Mouse (Mus musculus) limb, embryonic 14.5 days (tissue): ENCODE data around the gene Tars. TPM values are rescaled to one million over a fixed set of nuclear protein-coding genes. Genes with fewer than 3 reads are reported as not detected.

Source experiments
- ATAC-seq: fragments of 200-750 bp; cut with Nextera tagmentation; 2 replicates; pipeline ENCODE4 v1.8.0; 2017; ENCODE audit warnings: low read depth, moderate number of reproducible peaks, moderate TSS enrichment; ENCODE audit not compliant: low FRiP score
- DNase-seq: peaks from one replicate; pipeline ENCODE4 v3.0.0-alpha.2; 2015; ENCODE audit warnings: low spot score
- H3K27ac ChIP-seq: fragments of 300-500 bp; sonication (generic); replicated peaks from 2 replicates; pipeline ENCODE4 v1.5.1; 2014; ENCODE audit warnings: low read depth, mild to moderate bottlenecking, low read length, moderate library complexity, mixed read lengths
- H3K27me3 ChIP-seq: fragments of 300-500 bp; sonication (generic); 2 replicates; pipeline ENCODE4 v1.6.1; 2014; ENCODE audit warnings: low read length, mixed read lengths; ENCODE audit not compliant: control insufficient read depth, insufficient read depth
- H3K36me3 ChIP-seq: fragments of 300-500 bp; sonication (generic); 2 replicates; pipeline ENCODE4 v1.6.1; 2014; ENCODE audit warnings: mild to moderate bottlenecking, low read length, moderate library complexity, mixed read lengths; ENCODE audit not compliant: control insufficient read depth, insufficient read depth
- H3K4me1 ChIP-seq: fragments of 300-500 bp; sonication (generic); 2 replicates; pipeline ENCODE4 v1.6.1; 2014; ENCODE audit warnings: antibody characterized with exemption, low read length, mixed read lengths; ENCODE audit not compliant: control insufficient read depth, insufficient read depth
- H3K4me2 ChIP-seq: fragments of 300-500 bp; sonication (generic); replicated peaks from 2 replicates; pipeline ENCODE4 v1.6.1; 2014; ENCODE audit warnings: low read depth, mild to moderate bottlenecking, low read length, moderate library complexity; ENCODE audit not compliant: severe bottlenecking
- H3K4me3 ChIP-seq: fragments of 300-500 bp; sonication (generic); replicated peaks from 2 replicates; pipeline ENCODE4 v1.5.1; 2014; ENCODE audit warnings: low read length
- H3K9ac ChIP-seq: fragments of 300-500 bp; sonication (generic); 2 replicates; pipeline ENCODE4 v1.6.1; 2014; ENCODE audit warnings: mild to moderate bottlenecking, low read depth, low read length, moderate library complexity; ENCODE audit not compliant: severe bottlenecking
- H3K9me3 ChIP-seq: fragments of 300-500 bp; sonication (generic); 2 replicates; pipeline ENCODE4 v1.6.1; 2016; ENCODE audit warnings: low read length; ENCODE audit not compliant: control insufficient read depth
- POLR2A ChIP-seq: fragments of 200-500 bp; IDR thresholded peaks from 2 replicates; pipeline ENCODE4 v1.8.0; 2012; ENCODE audit warnings: inconsistent platforms, mild to moderate bottlenecking, moderate library complexity, borderline replicate concordance; ENCODE audit not compliant: insufficient read depth, insufficient read length; ENCODE audit errors: extremely low read depth
- WGBS: fragments of 180-500 bp; shearing (Covaris S2); extraction: QIAGEN DNeasy Blood & Tissue Kit; methylation state at CpG from one replicate; pipeline ENCODE4 v1.1.7; 2014; 5-methylcytosine and 5-hydroxymethylcytosine counted together
- polyA plus RNA-seq, 2 experiments: library from polyadenylated mRNA; depleted of rRNA in 1 of 2; stranded (reverse) in 1 of 2; unstranded in 1 of 2; fragments of >200 nt; fragmentation: Nextera tagmentation in 1 of 2; extraction: Ambion mirVana in 1 of 2; gene quantifications; 2 replicates each; pipeline versions ENCODE4 v1.2.1 to v1.2.3; 2012 to 2014

The Tars gene
- polyA plus RNA-seq, 2 experiments = 60.0 to 67.0 TPM

- H3K4me1 ChIP-seq = no peaks in the 10 kb centered on the region
- DNase-seq (no peak), ATAC-seq (no peak)
- no peaks in the 10 kb centered on the region for H3K9me3 ChIP-seq
- H3K9ac ChIP-seq = no peak overlapping the region
- no peaks in the 10 kb centered on the region for H3K27me3 ChIP-seq
- no peak overlapping the region for H3K4me2 ChIP-seq
- TF ChIP-seq POLR2A = no peak
- no peak overlapping the region for H3K27ac ChIP-seq
- no peak overlapping the region for H3K4me3 ChIP-seq
- peaks cover 32% of the 10 kb centered on the region for H3K36me3 ChIP-seq
- 84% methylated on average over 8 of the region's 8 CpGs for WGBS
These were observed 18.8 kb downstream of the Tars start for GRCm38 (mm10) chr15:11380616-11381015.

GRCm38 (mm10) chr15:11380087-11380530 lies 19.4 kb downstream of the Tars start:
- DNase-seq = peak; percentile 53
- no peaks in the 10 kb centered on the region for H3K4me1 ChIP-seq
- H3K4me3 ChIP-seq = no peak overlapping the region
- no peaks in the 10 kb centered on the region for H3K9me3 ChIP-seq
- 47% methylated on average over 8 of the region's 8 CpGs for WGBS
- no peak overlapping the region for H3K4me2 ChIP-seq
- no peak for TF ChIP-seq POLR2A
- peaks cover 27% of the 10 kb centered on the region for H3K36me3 ChIP-seq
- H3K9ac ChIP-seq = no peak overlapping the region
- H3K27me3 ChIP-seq = no peaks in the 10 kb centered on the region
- ATAC-seq = no peak
- no peak overlapping the region for H3K27ac ChIP-seq

- Histone ChIP-seq H3K9ac (no peak overlapping the region), H3K4me3 (no peak overlapping the region), H3K36me3 (peaks cover 21% of the 10 kb centered on the region), H3K27ac (no peak overlapping the region), H3K4me1 (no peaks in the 10 kb centered on the region), H3K9me3 (no peaks in the 10 kb centered on the region), H3K27me3 (no peaks in the 10 kb centered on the region), H3K4me2 (no peak overlapping the region)
- DNase-seq = no peak
- no peak for TF ChIP-seq POLR2A
- ATAC-seq = no peak
- WGBS = 81% methylated on average over 8 of the region's 8 CpGs
These were observed 19.9 kb downstream of the Tars start for GRCm38 (mm10) chr15:11379431-11380086.

DNA sequence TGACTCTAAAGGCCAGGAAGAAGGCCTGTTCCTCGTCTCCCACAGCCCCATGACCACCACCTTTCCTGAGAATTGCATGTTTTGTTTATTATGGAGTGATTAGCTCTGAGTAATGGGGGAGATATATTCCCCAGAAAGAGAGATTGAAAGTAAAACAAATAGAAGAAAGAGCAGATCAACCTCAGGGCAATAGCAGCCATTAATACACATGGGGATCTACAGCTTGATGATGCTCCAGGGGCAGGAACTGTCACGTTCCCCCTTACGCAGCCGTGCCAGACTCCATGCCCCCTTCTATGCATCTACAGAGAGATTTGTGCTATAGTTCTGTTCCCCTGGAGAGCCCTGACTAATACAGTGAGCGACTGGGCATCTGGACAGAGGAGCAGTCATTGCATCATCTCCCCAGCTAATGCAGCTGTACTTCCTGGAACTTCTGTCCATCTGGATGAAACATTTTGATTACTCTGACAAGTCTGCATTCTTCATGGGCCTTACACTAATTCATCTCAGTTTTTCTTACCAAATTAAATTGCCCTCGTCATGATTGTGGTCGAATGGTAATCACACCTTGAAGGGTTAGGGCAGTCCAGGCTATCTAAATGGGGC lies 28.9 kb downstream of the Tars start:
- no peak for ATAC-seq
- no peak for TF ChIP-seq POLR2A
- H3K4me1 ChIP-seq = no peaks in the 10 kb centered on the region
- H3K4me2 ChIP-seq = no peak overlapping the region
- no peaks in the 10 kb centered on the region for H3K9me3 ChIP-seq
- no peak overlapping the region for H3K9ac ChIP-seq
- no peak overlapping the region for H3K4me3 ChIP-seq
- H3K27ac ChIP-seq = no peak overlapping the region
- no peaks in the 10 kb centered on the region for H3K36me3 ChIP-seq
- WGBS = 82% methylated on average over 7 of the region's 7 CpGs
- no peaks in the 10 kb centered on the region for H3K27me3 ChIP-seq
- DNase-seq = no peak

DNA sequence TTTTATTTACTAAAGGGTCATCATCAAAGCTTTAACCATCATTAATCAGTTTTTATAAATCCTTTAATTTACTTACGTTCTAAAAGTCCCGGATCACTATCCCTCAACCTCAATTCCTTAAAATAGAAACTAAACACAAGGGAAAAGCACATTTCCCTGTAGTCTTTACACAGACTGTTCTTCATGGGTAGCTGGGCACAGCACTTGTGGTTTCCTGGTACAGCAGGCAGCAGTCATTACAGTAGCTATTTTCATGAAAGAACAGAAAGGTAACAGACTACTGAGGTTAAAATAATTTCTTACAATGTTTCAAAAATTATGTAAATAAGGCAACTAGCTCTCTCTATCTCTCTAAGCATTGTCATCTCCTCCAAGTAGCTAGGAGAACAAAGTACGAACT lies 29.9 kb downstream of the Tars start:
- Histone ChIP-seq H3K27me3 (no peaks in the 10 kb centered on the region), H3K9ac (no peak overlapping the region), H3K4me3 (no peak overlapping the region), H3K27ac (no peak overlapping the region), H3K4me1 (no peaks in the 10 kb centered on the region), H3K4me2 (no peak overlapping the region), H3K36me3 (no peaks in the 10 kb centered on the region), H3K9me3 (no peaks in the 10 kb centered on the region)
- TF ChIP-seq POLR2A = no peak
- no peak for ATAC-seq
- 77% methylated on average over 3 of the region's 3 CpGs for WGBS
- DNase-seq = no peak
